Mouse (Mus musculus): ENCODE results near the gene Trir.

GRCm38 (mm10) chr8:85071041-85071440, 44.4 kb downstream of the Trir start:
- TF ChIP-seq GATA1 (IDR thresholded peaks at IDR 0.05; ENCODE audit: low read length) (no peak), TAL1 (IDR thresholded peaks at IDR 0.05; ENCODE audit: low read length) (no peak)
